Mouse (Mus musculus): Measurements from ENCODE around the gene Gbf1. TPM values are rescaled to one million over a fixed set of nuclear protein-coding genes. Genes with fewer than 3 reads are reported as not detected.
"Not testable (repeated sequence)": the region's sequence is repeated elsewhere in the genome, so short reads cannot be mapped to it uniquely, and the experiment has no call there.

Gene Gbf1
- polyA plus RNA-seq, 1 experiment from 2014 or later = 71.8 TPM

- H3K36me3 ChIP-seq (ENCODE audit: control insufficient read depth, insufficient read depth, low read length) = no peaks in the 10 kb centered on the region
- WGBS = 98% methylated on average over 3 of the region's 3 CpGs
- H3K4me2 ChIP-seq (ENCODE audit: low read length) = no peak overlapping the region
- DNase-seq (no peak), ATAC-seq (ENCODE audit: low FRiP score, low TSS enrichment) (no peak)
- no peaks in the 10 kb centered on the region for H3K27me3 ChIP-seq (ENCODE audit: control insufficient read depth, insufficient read depth, low read length)
- no peaks in the 10 kb centered on the region for H3K4me1 ChIP-seq (ENCODE audit: control insufficient read depth, insufficient read depth, low read length)
- H3K9me3 ChIP-seq (ENCODE audit: control insufficient read depth, low read length) = no peaks in the 10 kb centered on the region
- no peak overlapping the region for H3K4me3 ChIP-seq (replicated peaks; ENCODE audit: low read depth, low read length)
- no peak overlapping the region for H3K27ac ChIP-seq (replicated peaks; ENCODE audit: low read depth, low read length)
- no peak overlapping the region for H3K9ac ChIP-seq (replicated peaks; ENCODE audit: low read length)
These were observed 46.0 kb downstream of the Gbf1 start for GRCm38 (mm10) chr19:46198293-46198692.

GRCm38 (mm10) chr19:46198891-46199290, 46.6 kb downstream of the Gbf1 start:
- no peak for DNase-seq
- H3K4me1 ChIP-seq (ENCODE audit: control insufficient read depth, insufficient read depth, low read length) = no peaks in the 10 kb centered on the region
- H3K27me3 ChIP-seq (ENCODE audit: control insufficient read depth, insufficient read depth, low read length) = no peaks in the 10 kb centered on the region
- H3K4me3 ChIP-seq (replicated peaks; ENCODE audit: low read depth, low read length) = no peak overlapping the region
- no peaks in the 10 kb centered on the region for H3K9me3 ChIP-seq (ENCODE audit: control insufficient read depth, low read length)
- no peak overlapping the region for H3K9ac ChIP-seq (replicated peaks; ENCODE audit: low read length)
- H3K4me2 ChIP-seq (ENCODE audit: low read length) = no peak overlapping the region
- no peaks in the 10 kb centered on the region for H3K36me3 ChIP-seq (ENCODE audit: control insufficient read depth, insufficient read depth, low read length)
- H3K27ac ChIP-seq (replicated peaks; ENCODE audit: low read depth, low read length) = no peak overlapping the region
- WGBS = 89% methylated on average over 5 of the region's 5 CpGs
- no peak for ATAC-seq (ENCODE audit: low FRiP score, low TSS enrichment)

GRCm38 (mm10) chr19:46204166-46204565, 51.9 kb downstream of the Gbf1 start:
- Histone ChIP-seq H3K4me1 (ENCODE audit: control insufficient read depth, insufficient read depth, low read length) (no peaks in the 10 kb centered on the region), H3K27ac (replicated peaks; ENCODE audit: low read depth, low read length) (no peak overlapping the region), H3K36me3 (ENCODE audit: control insufficient read depth, insufficient read depth, low read length) (no peaks in the 10 kb centered on the region), H3K4me3 (replicated peaks; ENCODE audit: low read depth, low read length) (no peak overlapping the region), H3K27me3 (ENCODE audit: control insufficient read depth, insufficient read depth, low read length) (no peaks in the 10 kb centered on the region), H3K9me3 (ENCODE audit: control insufficient read depth, low read length) (no peaks in the 10 kb centered on the region), H3K4me2 (ENCODE audit: low read length) (no peak overlapping the region), H3K9ac (replicated peaks; ENCODE audit: low read length) (no peak overlapping the region)
- WGBS = 94% methylated on average over 6 of the region's 6 CpGs
- no peak for DNase-seq
- no peak for ATAC-seq (ENCODE audit: low FRiP score, low TSS enrichment)

GRCm38 (mm10) chr19:46205680-46206079, 53.4 kb downstream of the Gbf1 start:
- Histone ChIP-seq H3K4me1 (ENCODE audit: control insufficient read depth, insufficient read depth, low read length) (no peaks in the 10 kb centered on the region), H3K27me3 (ENCODE audit: control insufficient read depth, insufficient read depth, low read length) (no peaks in the 10 kb centered on the region), H3K27ac (replicated peaks; ENCODE audit: low read depth, low read length) (no peak overlapping the region), H3K4me2 (ENCODE audit: low read length) (no peak overlapping the region), H3K36me3 (ENCODE audit: control insufficient read depth, insufficient read depth, low read length) (no peaks in the 10 kb centered on the region), H3K9ac (replicated peaks; ENCODE audit: low read length) (no peak overlapping the region), H3K4me3 (replicated peaks; ENCODE audit: low read depth, low read length) (no peak overlapping the region), H3K9me3 (ENCODE audit: control insufficient read depth, low read length) (no peaks in the 10 kb centered on the region)
- WGBS = 88% methylated on average over 6 of the region's 6 CpGs
- DNase-seq = no peak
- ATAC-seq (ENCODE audit: low FRiP score, low TSS enrichment) = no peak

- no peak overlapping the region for H3K27ac ChIP-seq (replicated peaks; ENCODE audit: low read depth, low read length)
- no peaks in the 10 kb centered on the region for H3K27me3 ChIP-seq (ENCODE audit: control insufficient read depth, insufficient read depth, low read length)
- ATAC-seq (ENCODE audit: low FRiP score, low TSS enrichment) = no peak
- H3K4me2 ChIP-seq (ENCODE audit: low read length) = no peak overlapping the region
- H3K9ac ChIP-seq (replicated peaks; ENCODE audit: low read length) = no peak overlapping the region
- H3K36me3 ChIP-seq (ENCODE audit: control insufficient read depth, insufficient read depth, low read length) = no peaks in the 10 kb centered on the region
- no peaks in the 10 kb centered on the region for H3K4me1 ChIP-seq (ENCODE audit: control insufficient read depth, insufficient read depth, low read length)
- H3K9me3 ChIP-seq (ENCODE audit: control insufficient read depth, low read length) = no peaks in the 10 kb centered on the region
- H3K4me3 ChIP-seq (replicated peaks; ENCODE audit: low read depth, low read length) = no peak overlapping the region
- DNase-seq = no peak
These were observed 58.6 kb downstream of the Gbf1 start for GRCm38 (mm10) chr19:46210951-46211350.

GRCm38 (mm10) chr19:46214541-46214940, 62.2 kb downstream of the Gbf1 start:
- WGBS = 89% methylated on average over 5 of the region's 5 CpGs

GRCm38 (mm10) chr19:46215401-46215800, 63.1 kb downstream of the Gbf1 start:
- Histone ChIP-seq H3K9ac (replicated peaks; ENCODE audit: low read length) (no peak overlapping the region), H3K4me2 (ENCODE audit: low read length) (no peak overlapping the region), H3K27ac (replicated peaks; ENCODE audit: low read depth, low read length) (no peak overlapping the region), H3K4me3 (replicated peaks; ENCODE audit: low read depth, low read length) (no peak overlapping the region), H3K27me3 (ENCODE audit: control insufficient read depth, insufficient read depth, low read length) (no peaks in the 10 kb centered on the region), H3K36me3 (ENCODE audit: control insufficient read depth, insufficient read depth, low read length) (no peaks in the 10 kb centered on the region), H3K4me1 (ENCODE audit: control insufficient read depth, insufficient read depth, low read length) (no peaks in the 10 kb centered on the region), H3K9me3 (ENCODE audit: control insufficient read depth, low read length) (no peaks in the 10 kb centered on the region)
- DNase-seq = no peak
- WGBS = 69% methylated on average over 3 of the region's 3 CpGs
- ATAC-seq (ENCODE audit: low FRiP score, low TSS enrichment) = no peak

More at GRCm38 (mm10) chr19:46214541-46214940, 62.2 kb downstream of the Gbf1 start:
- Histone ChIP-seq H3K27me3 (ENCODE audit: control insufficient read depth, insufficient read depth, low read length) (no peaks in the 10 kb centered on the region), H3K27ac (replicated peaks; ENCODE audit: low read depth, low read length) (no peak overlapping the region), H3K36me3 (ENCODE audit: control insufficient read depth, insufficient read depth, low read length) (no peaks in the 10 kb centered on the region), H3K4me2 (ENCODE audit: low read length) (no peak overlapping the region), H3K4me1 (ENCODE audit: control insufficient read depth, insufficient read depth, low read length) (no peaks in the 10 kb centered on the region), H3K4me3 (replicated peaks; ENCODE audit: low read depth, low read length) (no peak overlapping the region), H3K9me3 (ENCODE audit: control insufficient read depth, low read length) (no peaks in the 10 kb centered on the region), H3K9ac (replicated peaks; ENCODE audit: low read length) (no peak overlapping the region)
- DNase-seq (no peak), ATAC-seq (ENCODE audit: low FRiP score, low TSS enrichment) (no peak)

GRCm38 (mm10) chr19:46216716-46217115, 64.4 kb downstream of the Gbf1 start:
- DNase-seq (no peak), ATAC-seq (ENCODE audit: low FRiP score, low TSS enrichment) (no peak)
- H3K27me3 ChIP-seq (ENCODE audit: control insufficient read depth, insufficient read depth, low read length) = no peaks in the 10 kb centered on the region
- no peak overlapping the region for H3K4me2 ChIP-seq (ENCODE audit: low read length)
- WGBS = 67% methylated on average over 1 of the region's 1 CpGs
- H3K27ac ChIP-seq (replicated peaks; ENCODE audit: low read depth, low read length) = no peak overlapping the region
- H3K4me3 ChIP-seq (replicated peaks; ENCODE audit: low read depth, low read length) = no peak overlapping the region
- H3K36me3 ChIP-seq (ENCODE audit: control insufficient read depth, insufficient read depth, low read length) = no peaks in the 10 kb centered on the region
- H3K9ac ChIP-seq (replicated peaks; ENCODE audit: low read length) = no peak overlapping the region
- H3K9me3 ChIP-seq (ENCODE audit: control insufficient read depth, low read length) = no peaks in the 10 kb centered on the region
- no peaks in the 10 kb centered on the region for H3K4me1 ChIP-seq (ENCODE audit: control insufficient read depth, insufficient read depth, low read length)

GRCm38 (mm10) chr19:46217347-46217746, 65.0 kb downstream of the Gbf1 start:
- not testable (repeated sequence) for H3K36me3 ChIP-seq (ENCODE audit: control insufficient read depth, insufficient read depth, low read length); H3K9me3 ChIP-seq (ENCODE audit: control insufficient read depth, low read length); ATAC-seq (ENCODE audit: low FRiP score, low TSS enrichment); H3K4me3 ChIP-seq (replicated peaks; ENCODE audit: low read depth, low read length); H3K27me3 ChIP-seq (ENCODE audit: control insufficient read depth, insufficient read depth, low read length); H3K4me1 ChIP-seq (ENCODE audit: control insufficient read depth, insufficient read depth, low read length); DNase-seq; H3K4me2 ChIP-seq (ENCODE audit: low read length); H3K9ac ChIP-seq (replicated peaks; ENCODE audit: low read length); H3K27ac ChIP-seq (replicated peaks; ENCODE audit: low read depth, low read length)

Measured in midbrain, embryonic 14.5 days (tissue).